In genomic region chr15:100879073-100879472, GRCm38 (mm10) we compare ENCODE assay signal across 31 mouse cellular contexts. TPM values are rescaled to one million over a fixed set of nuclear protein-coding genes. Genes with fewer than 3 reads are reported as not detected.
DNase-seq lines count a peak whose midpoint lies in the region; ATAC-seq and TF ChIP-seq lines count a peak whose summit lies in the region.
"Had no signal": no experiment of that assay in that cellular context is flagged by ENCODE, and none has a peak within 500 bp of the region (broad histone marks: within the 10 kb centered on the region; RNA-seq: fewer than 3 reads in every experiment).

No protein-coding gene starts in this region.

- H3K4me3 ChIP-seq in hindbrain, embryonic 11.5 days (ENCODE audit: low read depth, low read length) = no peak overlapping the region
- H3K4me3 ChIP-seq in hindbrain, embryonic 13.5 days = no peak overlapping the region
- H3K4me3 ChIP-seq in stomach, postnatal 0 days (ENCODE audit: low read depth, low read length) = no peak overlapping the region
- H3K4me3 ChIP-seq: erythroblast, embryonic 14.5 days; heart, embryonic 12.5 days; intestine, embryonic 15.5 days; left cerebral cortex, adult 2 months; limb, embryonic 15.5 days; liver, embryonic 13.5 days; megakaryocyte, embryonic 14.5 days; midbrain, embryonic 13.5 days; neural tube, embryonic 13.5 days had no signal

- no peak overlapping the region for H3K27ac ChIP-seq in hindbrain, embryonic 11.5 days (ENCODE audit: low read depth, low read length)
- no peak overlapping the region for H3K27ac ChIP-seq in hindbrain, embryonic 13.5 days
- H3K27ac ChIP-seq in stomach, postnatal 0 days (replicated peaks) = no peak overlapping the region
- H3K27ac ChIP-seq: intestine, embryonic 15.5 days; kidney, postnatal 0 days; left cerebral cortex, adult 2 months; limb, embryonic 15.5 days; liver, embryonic 13.5 days; midbrain, embryonic 13.5 days; neural tube, embryonic 13.5 days had no signal

- TF ChIP-seq CTCF in stomach, postnatal 0 days (IDR thresholded peaks at IDR 0.05; ENCODE audit: low read depth) = no peak

- H3K9ac ChIP-seq in hindbrain, embryonic 11.5 days (ENCODE audit: low read depth, low read length) = no peak overlapping the region
- H3K9ac ChIP-seq in hindbrain, embryonic 13.5 days = no peak overlapping the region
- H3K9ac ChIP-seq in stomach, postnatal 0 days (ENCODE audit: low read length) = no peak overlapping the region
- H3K9ac ChIP-seq: heart, embryonic 12.5 days; intestine, embryonic 15.5 days; limb, embryonic 15.5 days; liver, embryonic 13.5 days; midbrain, embryonic 13.5 days; neural tube, embryonic 13.5 days had no signal

- DNase-seq in cerebellum, adult 9-10 months = peak; percentile 13
- no peak for DNase-seq in cerebellum, adult 9-11 months
- peak; percentile 21 for DNase-seq in hindbrain, embryonic 11.5 days (ENCODE audit: low spot score)
- peak; percentile 51 for DNase-seq in retina, postnatal 1 day
- DNase-seq in retina, embryonic 14.5 days (ENCODE audit: low spot score) = no peak
- DNase-seq in stomach, postnatal 0 days (ENCODE audit: low spot score) = peak; percentile 20
- no peak for DNase-seq in ovary, adult 18-20 months (ENCODE audit: low spot score)
- DNase-seq: adrenal gland, adult 8-10 months; gastrocnemius, postnatal 25 days; heart, adult 18-20 months; heart, postnatal 4 days; kidney, adult 8-10 months; layer of hippocampus, adult 9-11 months; liver, embryonic 13.5 days; lung, adult 18-20 months; lung, postnatal 4 days had no signal

- WGBS in hindbrain, embryonic 11.5 days = 75% methylated on average over 15 of the region's 15 CpGs
- WGBS in hindbrain, embryonic 13.5 days = 69% methylated on average over 15 of the region's 15 CpGs
- 56% methylated on average over 15 of the region's 15 CpGs for WGBS in stomach, postnatal 0 days

- no peak overlapping the region for H3K4me2 ChIP-seq in hindbrain, embryonic 11.5 days (replicated peaks; ENCODE audit: low read depth, low read length)
- no peak overlapping the region for H3K4me2 ChIP-seq in hindbrain, embryonic 13.5 days
- H3K4me2 ChIP-seq in stomach, postnatal 0 days (replicated peaks; ENCODE audit: low read depth) = no peak overlapping the region
- H3K4me2 ChIP-seq: heart, embryonic 12.5 days; intestine, embryonic 15.5 days; limb, embryonic 15.5 days; liver, embryonic 13.5 days; midbrain, embryonic 13.5 days; neural tube, embryonic 13.5 days had no signal

- no peak for ATAC-seq in hindbrain, embryonic 11.5 days (ENCODE audit: low FRiP score)
- ATAC-seq in hindbrain, embryonic 13.5 days (ENCODE audit: low FRiP score) = no peak
- ATAC-seq in stomach, postnatal 0 days (ENCODE audit: low FRiP score, low TSS enrichment) = no peak
- ATAC-seq: activated CD4-positive, CD25-positive, alpha-beta regulatory T cell, adult 4 months; hindbrain, embryonic 16.5 days; intestine, embryonic 15.5 days; lung, postnatal 0 days; midbrain, embryonic 13.5 days had no signal

- H3K9me3 ChIP-seq in hindbrain, embryonic 11.5 days (ENCODE audit: control insufficient read depth, low read length) = no peaks in the 10 kb centered on the region
- H3K9me3 ChIP-seq in hindbrain, embryonic 13.5 days = no peaks in the 10 kb centered on the region
- no peaks in the 10 kb centered on the region for H3K9me3 ChIP-seq in stomach, postnatal 0 days (ENCODE audit: control insufficient read depth, low read length)
- H3K9me3 ChIP-seq: heart, embryonic 12.5 days; intestine, embryonic 15.5 days; limb, embryonic 15.5 days; liver, embryonic 13.5 days; megakaryocyte, embryonic 14.5 days; midbrain, embryonic 13.5 days; neural tube, embryonic 13.5 days had no signal

- H3K36me3 ChIP-seq in hindbrain, embryonic 11.5 days (ENCODE audit: control insufficient read depth, insufficient read depth, low read length) = no peaks in the 10 kb centered on the region
- H3K36me3 ChIP-seq in hindbrain, embryonic 13.5 days = no peaks in the 10 kb centered on the region
- H3K36me3 ChIP-seq in stomach, postnatal 0 days (ENCODE audit: control insufficient read depth, insufficient read depth, low read length) = no peaks in the 10 kb centered on the region
- H3K36me3 ChIP-seq: G1E; heart, embryonic 12.5 days; intestine, embryonic 15.5 days; limb, embryonic 15.5 days; liver, embryonic 13.5 days; midbrain, embryonic 13.5 days; neural tube, embryonic 13.5 days had no signal

- no peak for TF ChIP-seq EP300 in stomach, postnatal 0 days (optimal IDR thresholded peaks at IDR 0.05)

- no peaks in the 10 kb centered on the region for H3K4me1 ChIP-seq in hindbrain, embryonic 11.5 days (replicated peaks; ENCODE audit: control insufficient read depth, insufficient read depth, low read length)
- peaks cover 12% of the 10 kb centered on the region for H3K4me1 ChIP-seq in hindbrain, embryonic 13.5 days (replicated peaks)
- H3K4me1 ChIP-seq in stomach, postnatal 0 days (replicated peaks; ENCODE audit: control insufficient read depth, insufficient read depth) = no peaks in the 10 kb centered on the region
- H3K4me1 ChIP-seq: heart, embryonic 12.5 days; intestine, embryonic 15.5 days; limb, embryonic 15.5 days; liver, embryonic 13.5 days; megakaryocyte, embryonic 14.5 days had no signal

- no peaks in the 10 kb centered on the region for H3K27me3 ChIP-seq in hindbrain, embryonic 11.5 days (ENCODE audit: control insufficient read depth, insufficient read depth, low read length)
- peaks cover 2% of the 10 kb centered on the region for H3K27me3 ChIP-seq in hindbrain, embryonic 13.5 days
- H3K27me3 ChIP-seq in stomach, postnatal 0 days (ENCODE audit: control insufficient read depth, insufficient read depth, low read length) = no peaks in the 10 kb centered on the region
- H3K27me3 ChIP-seq: intestine, embryonic 15.5 days; midbrain, embryonic 13.5 days had no signal

RNA-seq across cellular contexts. Expression of gene Scn8a, which starts 9.4 kb away (rescaled TPM):
- polyA plus RNA-seq in hindbrain, embryonic 11.5 days (2014; fragmentation: Nextera tagmentation; extraction: Ambion mirVana) = 12.2 and 16.4 TPM in 2 replicates
- polyA plus RNA-seq in hindbrain, embryonic 13.5 days (2015; fragmentation: Nextera tagmentation; extraction: Ambion mirVana) = 18.8 and 19.7 TPM in 2 replicates
- polyA plus RNA-seq in stomach, postnatal 0 days (2015; fragmentation: Nextera tagmentation; extraction: Ambion mirVana) = 0.40 and 0.61 TPM in 2 replicates
- polyA plus RNA-seq: C2C12; erythroblast, embryonic 14.5 days; G1E had no signal

Comparison
In these comparisons a context has a peak if more than half of its experiments do, and no peak if none do; other contexts are left out.
1. DNase-seq: peak in cerebellum, adult 9-10 months (single experiment), hindbrain, embryonic 11.5 days (single experiment), retina, postnatal 1 day (single experiment) and stomach, postnatal 0 days (single experiment); none in cerebellum, adult 9-11 months (single experiment), retina, embryonic 14.5 days (single experiment) and ovary, adult 18-20 months (single experiment).